Mouse (Mus musculus) lung, adult 2 months (tissue): ENCODE measurements around the gene Gm10024.

Source experiments
- CTCF ChIP-seq: fragments of 200-500 bp; IDR thresholded peaks from 2 replicates; pipeline ENCODE4 v1.5.1; 2011; ENCODE audit warnings: mild to moderate bottlenecking, low read length, control low read depth; ENCODE audit not compliant: insufficient read depth
- POLR2A ChIP-seq: fragments of 200-500 bp; IDR thresholded peaks from 2 replicates; pipeline ENCODE4 v1.6.1; 2011; ENCODE audit warnings: low read depth, mild to moderate bottlenecking, control low read depth, low read length, borderline replicate concordance; ENCODE audit errors: extremely low read depth

GRCm38 (mm10) chr10:77673765-77674164, 37.5 kb upstream of the Gm10024 start:
- TF ChIP-seq CTCF (no peak), POLR2A (no peak)
